Mouse (Mus musculus) liver, postnatal 0 days (tissue): ENCODE results near the gene Hcn1. TPM values are rescaled to one million over a fixed set of nuclear protein-coding genes. Genes with fewer than 3 reads are reported as not detected.

Experiments used
- ATAC-seq: fragments of 200-750 bp; cut with Nextera tagmentation; 2 replicates; pipeline ENCODE4 v1.8.0; 2017; ENCODE audit warnings: mild to moderate bottlenecking, moderate library complexity
- DNase-seq: peaks from one replicate; pipeline ENCODE4 v3.0.0-alpha.2; 2016
- H3K27ac ChIP-seq: fragments of 300-500 bp; sonication (generic); 2 replicates; pipeline ENCODE4 v1.5.1; 2014; ENCODE audit warnings: antibody characterized with exemption, moderate library complexity, mild to moderate bottlenecking, low read depth
- H3K27me3 ChIP-seq: fragments of 300-500 bp; sonication (generic); 2 replicates; pipeline ENCODE4 v1.6.1; 2014; ENCODE audit warnings: low read length, control low read depth, mixed read lengths; ENCODE audit not compliant: insufficient read depth
- H3K36me3 ChIP-seq: fragments of 300-500 bp; sonication (generic); replicated peaks from 2 replicates; pipeline ENCODE4 v1.6.1; 2014; ENCODE audit warnings: mild to moderate bottlenecking, control low read depth, low read length, moderate library complexity, mixed read lengths; ENCODE audit not compliant: insufficient read depth
- H3K4me1 ChIP-seq: fragments of 300-500 bp; sonication (generic); 2 replicates; pipeline ENCODE4 v1.6.1; 2014; ENCODE audit warnings: antibody characterized with exemption, mild to moderate bottlenecking, control low read depth; ENCODE audit not compliant: insufficient read depth
- H3K4me2 ChIP-seq: fragments of 300-500 bp; sonication (generic); 2 replicates; pipeline ENCODE4 v1.6.1; 2014; ENCODE audit warnings: low read depth, mild to moderate bottlenecking, low read length, moderate library complexity, mixed read lengths
- H3K4me3 ChIP-seq: fragments of 300-500 bp; sonication (generic); 2 replicates; pipeline ENCODE4 v1.5.1; 2014; ENCODE audit warnings: low read depth, low read length
- H3K9ac ChIP-seq: fragments of 300-500 bp; sonication (generic); replicated peaks from 2 replicates; pipeline ENCODE4 v1.6.1; 2014; ENCODE audit warnings: mild to moderate bottlenecking, moderate library complexity
- H3K9me3 ChIP-seq: fragments of 300-500 bp; sonication (generic); 2 replicates; pipeline ENCODE4 v1.6.1; 2016; ENCODE audit warnings: mild to moderate bottlenecking, control low read depth, low read length, mixed read lengths
- CTCF ChIP-seq: sonication (generic); IDR thresholded peaks from 2 replicates; pipeline ENCODE4 v1.5.1; 2016; ENCODE audit warnings: antibody characterized with exemption, low read depth
- EP300 ChIP-seq: IDR thresholded peaks from 2 replicates; pipeline ENCODE4 v1.6.1; 2016; ENCODE audit warnings: antibody characterized with exemption, low read depth, mild to moderate bottlenecking
- WGBS: fragments of 180-500 bp; shearing (Covaris S2); extraction: QIAGEN DNeasy Blood & Tissue Kit; methylation state at CpG from one replicate; pipeline ENCODE4 v1.1.7; 2014; ENCODE audit not compliant: insufficient replicate concordance; 5-methylcytosine and 5-hydroxymethylcytosine counted together
- polyA plus RNA-seq: library from polyadenylated mRNA; unstranded; fragments of >200 nt; fragmentation: Nextera tagmentation; extraction: Ambion mirVana; gene quantifications from 2 replicates; pipeline ENCODE4 v1.2.1, GENCODE M21; 2015

The Hcn1 gene
- polyA plus RNA-seq, 1 experiment from 2014 or later, result not detected

- no peaks in the 10 kb centered on the region for H3K36me3 ChIP-seq
- H3K4me2 ChIP-seq, result no peak overlapping the region
- H3K9me3 ChIP-seq, result no peaks in the 10 kb centered on the region
- ATAC-seq, result no peak
- TF ChIP-seq CTCF (no peak), EP300 (no peak)
- H3K27ac ChIP-seq, result no peak overlapping the region
- H3K27me3 ChIP-seq, result no peaks in the 10 kb centered on the region
- H3K4me1 ChIP-seq, result no peaks in the 10 kb centered on the region
- no peak overlapping the region for H3K4me3 ChIP-seq
- H3K9ac ChIP-seq, result no peak overlapping the region
- DNase-seq, result no peak
Measured at GRCm38 (mm10) chr13:117710811-117711210, 108.7 kb downstream of the Hcn1 start.

DNA sequence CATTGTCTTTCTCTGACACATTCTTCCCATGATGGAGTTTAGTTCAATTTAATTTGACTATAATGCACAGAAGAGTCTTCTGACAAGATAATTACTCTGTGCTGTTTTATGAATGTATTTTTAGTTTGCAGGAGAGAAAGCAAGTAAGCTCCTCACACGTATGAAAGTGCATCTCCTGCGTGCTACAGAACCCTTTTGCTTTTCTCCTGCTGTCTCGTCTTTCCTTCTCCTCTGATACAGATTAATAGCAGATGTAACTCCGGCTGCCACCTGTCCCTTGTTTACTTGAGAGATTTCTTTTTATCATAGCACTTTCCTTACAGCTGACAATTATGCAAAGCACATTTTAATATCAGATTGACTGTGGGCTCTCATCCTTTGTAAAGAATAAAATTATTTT is 120.0 kb downstream of the Hcn1 start:
- H3K4me1 ChIP-seq, result no peaks in the 10 kb centered on the region
- 63% methylated on average over 4 of the region's 4 CpGs for WGBS
- H3K9me3 ChIP-seq, result no peaks in the 10 kb centered on the region

GRCm38 (mm10) chr13:117724083-117724482 is 122.0 kb downstream of the Hcn1 start:
- TF ChIP-seq EP300 (no peak), CTCF (no peak)
- H3K27ac ChIP-seq, result no peak overlapping the region
- no peaks in the 10 kb centered on the region for H3K9me3 ChIP-seq
- H3K4me2 ChIP-seq, result no peak overlapping the region
- no peak overlapping the region for H3K4me3 ChIP-seq
- ATAC-seq (no peak), DNase-seq (no peak)
- no peaks in the 10 kb centered on the region for H3K4me1 ChIP-seq
- no peak overlapping the region for H3K9ac ChIP-seq
- no peaks in the 10 kb centered on the region for H3K27me3 ChIP-seq
- no peaks in the 10 kb centered on the region for H3K36me3 ChIP-seq
- WGBS, result 70% methylated on average over 3 of the region's 3 CpGs

More for the DNA sequence above, 120.0 kb downstream of the Hcn1 start:
- H3K4me3 ChIP-seq, result no peak overlapping the region
- no peak overlapping the region for H3K9ac ChIP-seq
- no peaks in the 10 kb centered on the region for H3K27me3 ChIP-seq
- H3K4me2 ChIP-seq, result no peak overlapping the region
- no peak for TF ChIP-seq EP300
- no peak for TF ChIP-seq CTCF
- no peaks in the 10 kb centered on the region for H3K36me3 ChIP-seq
- no peak overlapping the region for H3K27ac ChIP-seq
- ATAC-seq (no peak), DNase-seq (no peak)

- ATAC-seq (no peak), DNase-seq (no peak)
- no peak overlapping the region for H3K4me3 ChIP-seq
- no peak overlapping the region for H3K9ac ChIP-seq
- WGBS, result 59% methylated on average over 2 of the region's 2 CpGs
- TF ChIP-seq EP300 (no peak), CTCF (no peak)
- no peak overlapping the region for H3K27ac ChIP-seq
- H3K4me2 ChIP-seq, result no peak overlapping the region
- H3K9me3 ChIP-seq, result no peaks in the 10 kb centered on the region
- H3K36me3 ChIP-seq, result no peaks in the 10 kb centered on the region
- no peaks in the 10 kb centered on the region for H3K4me1 ChIP-seq
- H3K27me3 ChIP-seq, result no peaks in the 10 kb centered on the region
Measured at GRCm38 (mm10) chr13:117728393-117728792, 126.3 kb downstream of the Hcn1 start.

GRCm38 (mm10) chr13:117732738-117733137 is 130.6 kb downstream of the Hcn1 start:
- no peak for TF ChIP-seq CTCF
- TF ChIP-seq EP300, result no peak
- H3K9me3 ChIP-seq, result no peaks in the 10 kb centered on the region
- H3K27ac ChIP-seq, result no peak overlapping the region
- ATAC-seq (no peak), DNase-seq (no peak)
- no peaks in the 10 kb centered on the region for H3K36me3 ChIP-seq
- no peaks in the 10 kb centered on the region for H3K4me1 ChIP-seq
- H3K9ac ChIP-seq, result no peak overlapping the region
- no peaks in the 10 kb centered on the region for H3K27me3 ChIP-seq
- H3K4me2 ChIP-seq, result no peak overlapping the region
- H3K4me3 ChIP-seq, result no peak overlapping the region

DNA sequence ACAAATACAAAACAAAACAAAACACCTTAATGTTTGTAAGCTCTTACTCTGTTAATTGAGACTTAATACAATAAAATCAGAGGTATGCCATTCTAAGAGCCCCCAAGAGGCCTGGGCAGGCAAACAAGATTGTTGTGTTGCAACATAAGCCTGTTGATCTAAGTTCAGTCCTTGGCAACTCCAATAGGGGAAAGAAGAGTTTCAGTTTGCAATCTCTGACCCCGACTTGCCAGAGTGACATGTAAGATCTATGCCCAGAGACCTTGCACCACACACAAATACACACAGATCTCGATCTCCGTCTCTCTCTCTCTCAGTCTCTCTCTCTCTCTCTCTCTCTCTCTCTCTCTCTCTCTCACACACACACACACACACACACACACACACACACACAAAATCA is 142.3 kb downstream of the Hcn1 start:
- no peaks in the 10 kb centered on the region for H3K4me1 ChIP-seq

DNA sequence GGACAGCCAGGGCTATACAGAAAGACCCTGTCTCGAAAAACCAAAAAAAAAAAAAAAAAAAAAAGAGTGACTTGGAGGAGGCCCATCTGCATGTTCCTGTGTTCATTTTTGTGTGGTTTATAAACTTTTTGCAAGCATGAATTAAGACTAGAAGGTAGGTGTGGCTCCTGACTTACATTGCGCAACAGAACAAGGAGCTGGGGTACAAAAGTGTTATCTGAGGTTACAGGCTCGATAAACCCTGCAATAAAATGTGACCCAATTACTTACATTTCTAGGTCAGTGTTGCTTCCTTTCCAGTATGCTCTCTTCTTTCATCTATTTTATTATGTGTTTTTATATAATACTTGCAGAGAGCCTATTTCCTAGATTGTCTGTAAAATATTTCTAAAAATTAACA is 143.1 kb downstream of the Hcn1 start:
- Histone ChIP-seq H3K4me3 (no peak overlapping the region), H3K9ac (no peak overlapping the region), H3K4me2 (no peak overlapping the region), H3K36me3 (no peaks in the 10 kb centered on the region), H3K4me1 (no peaks in the 10 kb centered on the region), H3K27me3 (no peaks in the 10 kb centered on the region), H3K27ac (no peak overlapping the region), H3K9me3 (no peaks in the 10 kb centered on the region)
- ATAC-seq (no peak), DNase-seq (no peak)
- TF ChIP-seq EP300 (no peak), CTCF (no peak)
- 63% methylated on average over 3 of the region's 3 CpGs for WGBS

More for the DNA sequence above, 142.3 kb downstream of the Hcn1 start:
- H3K4me3 ChIP-seq, result no peak overlapping the region
- H3K9ac ChIP-seq, result no peak overlapping the region
- H3K9me3 ChIP-seq, result no peaks in the 10 kb centered on the region
- H3K36me3 ChIP-seq, result no peaks in the 10 kb centered on the region
- no peak overlapping the region for H3K4me2 ChIP-seq
- TF ChIP-seq EP300, result no peak
- no peak for TF ChIP-seq CTCF
- WGBS, result 59% methylated on average over 3 of the region's 3 CpGs
- ATAC-seq (0 out of 2 replicates have a peak, but pooled peaks have one; percentile 47), DNase-seq (no peak)
- no peak overlapping the region for H3K27ac ChIP-seq
- no peaks in the 10 kb centered on the region for H3K27me3 ChIP-seq
